Mouse (Mus musculus) heart, adult 18-20 months (tissue): Measurements from ENCODE around the gene Tjp3. TPM values are rescaled to one million over a fixed set of nuclear protein-coding genes. Genes with fewer than 3 reads are reported as not detected.

Source experiments
- DNase-seq, 2 experiments: peaks; one replicate each; pipeline ENCODE4 v3.0.0; 2021 to 2022; ENCODE audit warnings: mixed read lengths in 1 of 2
- long read RNA-seq, 2 experiments: library from polyadenylated mRNA; stranded (forward); transcript quantifications; one replicate each; pipeline ENCODE4 v2.0.0; 2021
- total RNA-seq, 2 experiments: library from RNA; stranded (reverse); gene quantifications; 2 replicates each; pipeline ENCODE4 v1.2.3; 2021

The Tjp3 gene
- under 1 TPM in 1 of 2 experiments, not detected in 1; 0.87 TPM for total RNA-seq
- long read RNA-seq, experiment 1 = 0 reads
- long read RNA-seq, experiment 2 = 0 reads

DNA sequence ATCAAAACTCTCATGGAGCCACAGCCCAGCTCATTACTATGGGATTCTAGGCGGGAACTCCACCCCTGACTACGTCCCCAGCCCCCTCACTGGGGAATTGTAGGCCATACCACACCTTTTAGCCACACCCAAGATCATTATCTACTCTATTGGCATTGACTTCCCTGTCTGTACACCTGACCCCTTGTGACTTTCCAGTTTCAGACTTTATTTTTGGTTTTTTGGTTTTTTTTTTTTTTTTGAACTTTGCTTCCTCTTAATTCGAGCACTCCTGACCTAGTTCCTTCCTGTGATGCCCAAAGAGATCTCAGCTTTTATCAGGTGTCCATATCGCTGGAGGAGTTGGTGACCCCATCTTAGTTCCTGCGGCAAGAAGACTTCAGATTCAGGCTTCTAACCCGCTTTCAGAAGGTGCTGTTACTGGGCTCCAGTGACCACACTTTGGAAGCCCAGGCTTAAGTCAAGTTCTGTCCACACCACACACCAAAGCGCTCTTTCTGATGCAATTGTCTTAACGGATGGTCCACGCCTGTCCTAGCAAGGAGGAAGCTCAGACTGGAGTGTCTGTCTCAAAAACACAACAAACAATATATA is at the start of gene Tjp3:
Tjp3 (minus strand) TSS at position 71 of the 594 bp plus-strand sequence.
- DNase-seq = peak in 1 of 2 experiments; percentile 16

DNA sequence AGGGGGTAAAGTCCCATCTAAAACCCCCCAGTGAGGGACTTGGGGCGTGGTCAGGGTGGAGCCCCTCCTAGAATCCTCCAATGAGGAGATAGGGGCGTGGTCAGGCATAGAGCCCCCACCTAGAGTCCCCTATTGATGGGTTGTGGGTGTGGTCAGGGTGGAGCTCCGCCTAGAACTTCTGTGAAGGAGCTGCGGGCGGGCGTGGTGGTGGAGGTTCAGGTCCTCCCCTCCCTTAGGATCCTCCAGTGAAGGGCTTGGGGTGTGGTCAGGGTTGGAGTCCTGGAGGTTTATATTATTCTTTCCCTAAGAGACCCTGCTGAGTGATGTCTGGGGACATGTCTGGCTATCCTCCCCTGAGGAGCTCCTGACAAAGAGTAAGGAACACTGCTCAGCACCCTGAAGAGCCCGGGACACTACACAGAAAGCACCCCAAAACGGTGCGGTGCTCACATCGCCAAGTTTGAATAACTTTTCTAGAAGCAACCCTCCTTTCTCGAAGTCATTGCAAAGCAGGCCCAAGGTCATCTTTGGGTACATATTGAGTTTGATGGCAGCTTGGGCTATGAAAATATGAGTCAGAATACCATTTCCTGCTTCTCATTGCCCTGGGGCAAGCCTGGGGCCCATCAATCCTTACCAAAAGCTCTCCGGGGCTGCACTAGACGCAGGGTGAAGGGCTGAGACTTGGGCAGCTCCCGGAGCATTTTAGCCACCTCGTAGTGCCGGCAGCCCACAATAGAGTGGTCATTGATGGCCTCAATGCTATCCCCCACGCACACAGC is 49.4 kb upstream of the Tjp3 start:
- no peak for DNase-seq

DNA sequence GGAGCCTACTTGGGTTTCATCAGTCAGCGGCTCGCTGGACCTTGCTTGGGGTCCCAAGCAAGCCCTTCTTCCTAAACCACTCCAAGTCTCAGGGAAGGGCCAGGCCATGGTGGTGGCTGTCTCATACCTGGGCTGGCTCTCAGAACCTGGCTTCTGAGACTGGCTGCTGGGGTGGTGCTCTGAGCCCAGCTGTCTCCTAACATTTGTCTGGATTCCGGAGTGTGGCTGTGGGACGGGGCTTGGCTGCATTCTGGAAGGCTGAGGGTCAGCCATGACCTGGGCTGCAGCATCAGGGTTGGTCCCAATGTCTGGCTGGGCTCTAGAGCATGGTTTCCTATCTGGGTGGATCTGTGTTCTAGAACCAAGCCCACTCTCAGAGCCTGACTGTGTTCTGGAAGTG is 45.2 kb upstream of the Tjp3 start:
- no peak for DNase-seq

DNA sequence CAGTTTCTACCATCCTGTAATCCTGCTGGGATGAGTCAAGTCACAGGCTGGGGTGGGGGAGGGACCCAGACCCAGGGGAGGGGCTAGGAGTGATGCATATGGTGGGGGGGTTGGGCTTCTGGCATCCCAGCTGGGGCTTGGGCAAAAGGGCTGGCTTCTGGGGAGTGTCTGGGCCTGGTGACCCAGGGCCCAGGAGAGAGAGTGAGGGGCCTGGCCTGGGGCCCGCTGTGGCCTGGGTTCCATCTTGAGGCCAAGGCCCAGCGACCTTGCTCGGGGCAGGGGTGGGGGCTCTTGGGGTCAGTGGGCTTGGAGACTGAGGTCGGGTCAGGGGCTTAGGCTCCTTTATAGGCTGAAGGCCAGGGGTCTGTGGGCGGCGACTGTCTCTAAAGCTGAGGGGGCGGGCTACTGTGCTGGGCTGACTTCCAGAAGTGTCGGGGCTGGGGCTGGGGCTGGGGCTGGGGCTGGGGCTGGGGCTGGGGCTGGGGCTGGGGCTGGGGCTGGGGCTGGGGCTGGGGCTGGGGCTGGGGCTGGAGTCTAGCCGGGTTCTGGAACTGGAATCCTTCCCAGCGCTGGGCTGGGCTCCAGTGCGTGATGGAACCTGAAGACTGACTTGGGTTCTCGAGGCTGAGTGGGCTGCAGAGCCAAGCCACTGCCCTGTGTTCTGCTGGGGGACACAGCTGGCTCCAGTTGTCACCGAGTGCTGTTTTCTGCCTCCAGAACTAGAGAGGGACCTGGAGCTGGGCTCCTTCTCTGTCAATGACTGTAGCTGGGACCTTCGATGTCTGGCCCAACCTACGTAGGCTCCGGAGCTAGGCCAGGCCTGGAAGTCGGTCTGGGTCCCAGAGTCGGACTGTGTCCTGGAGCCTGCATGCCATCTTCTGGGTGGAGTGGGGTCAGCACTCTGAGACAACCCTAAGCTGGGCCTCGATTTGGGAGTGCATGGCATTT is 44.3 kb upstream of the Tjp3 start:
- DNase-seq = no peak

DNA sequence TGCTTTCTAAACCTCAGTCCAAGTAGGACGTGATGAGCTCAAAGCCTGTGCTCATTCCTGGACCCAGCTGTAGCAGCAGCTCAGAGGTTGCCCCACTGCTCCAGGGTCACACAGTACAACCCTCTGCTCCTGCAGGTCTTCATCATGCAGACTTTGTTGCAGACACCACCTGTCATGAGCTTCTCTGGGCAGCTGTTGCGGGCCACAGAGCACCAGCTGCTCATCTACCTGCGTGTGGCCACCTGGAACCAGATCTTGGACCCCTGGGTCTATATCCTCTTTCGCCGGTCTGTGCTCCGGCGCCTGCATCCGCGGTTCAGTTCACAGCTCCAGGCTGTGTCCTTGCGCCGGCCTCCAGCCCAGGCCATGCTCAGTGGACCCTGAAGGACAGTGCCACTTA is 42.9 kb upstream of the Tjp3 start:
- no peak for DNase-seq

DNA sequence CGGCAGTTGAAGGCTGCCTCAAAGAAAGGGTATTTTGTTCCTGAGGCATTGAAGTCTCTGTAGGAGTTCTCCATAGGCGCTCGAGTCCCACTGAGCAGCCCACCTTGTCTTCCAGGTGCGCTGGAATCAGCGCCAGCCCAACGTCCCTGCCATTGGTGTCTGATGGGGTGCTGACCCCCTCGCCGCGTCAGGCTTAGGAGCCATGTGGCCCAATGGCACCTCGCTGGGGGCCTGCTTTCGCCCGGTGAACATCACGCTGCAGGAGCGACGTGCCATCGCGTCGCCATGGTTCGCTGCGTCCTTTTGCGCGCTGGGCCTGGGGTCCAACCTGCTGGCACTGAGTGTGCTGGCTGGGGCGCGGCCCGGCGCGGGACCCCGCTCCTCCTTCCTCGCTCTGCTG is 40.9 kb upstream of the Tjp3 start:
- no peak for DNase-seq

DNA sequence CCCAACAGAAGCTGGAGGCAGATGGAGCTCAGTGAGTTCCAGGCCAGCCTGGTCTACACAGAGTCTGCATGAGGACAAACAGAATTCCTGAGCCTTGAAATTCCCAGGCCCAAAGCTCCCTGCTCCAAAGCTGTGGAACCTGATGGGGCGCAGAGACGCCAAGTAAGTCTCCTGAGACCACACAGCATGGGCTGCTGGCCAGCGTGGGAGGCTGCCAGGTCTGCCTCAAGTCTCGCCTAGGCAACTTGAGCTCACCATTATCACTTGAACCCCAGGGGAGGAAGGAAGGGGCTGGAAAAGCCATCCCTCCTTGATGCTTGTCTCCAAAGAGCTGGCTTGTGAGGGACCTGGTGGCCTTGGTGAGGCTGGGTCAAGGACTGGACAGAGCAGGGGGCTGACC is 38.6 kb upstream of the Tjp3 start:
- DNase-seq = peak; percentile 77 to 79

DNA sequence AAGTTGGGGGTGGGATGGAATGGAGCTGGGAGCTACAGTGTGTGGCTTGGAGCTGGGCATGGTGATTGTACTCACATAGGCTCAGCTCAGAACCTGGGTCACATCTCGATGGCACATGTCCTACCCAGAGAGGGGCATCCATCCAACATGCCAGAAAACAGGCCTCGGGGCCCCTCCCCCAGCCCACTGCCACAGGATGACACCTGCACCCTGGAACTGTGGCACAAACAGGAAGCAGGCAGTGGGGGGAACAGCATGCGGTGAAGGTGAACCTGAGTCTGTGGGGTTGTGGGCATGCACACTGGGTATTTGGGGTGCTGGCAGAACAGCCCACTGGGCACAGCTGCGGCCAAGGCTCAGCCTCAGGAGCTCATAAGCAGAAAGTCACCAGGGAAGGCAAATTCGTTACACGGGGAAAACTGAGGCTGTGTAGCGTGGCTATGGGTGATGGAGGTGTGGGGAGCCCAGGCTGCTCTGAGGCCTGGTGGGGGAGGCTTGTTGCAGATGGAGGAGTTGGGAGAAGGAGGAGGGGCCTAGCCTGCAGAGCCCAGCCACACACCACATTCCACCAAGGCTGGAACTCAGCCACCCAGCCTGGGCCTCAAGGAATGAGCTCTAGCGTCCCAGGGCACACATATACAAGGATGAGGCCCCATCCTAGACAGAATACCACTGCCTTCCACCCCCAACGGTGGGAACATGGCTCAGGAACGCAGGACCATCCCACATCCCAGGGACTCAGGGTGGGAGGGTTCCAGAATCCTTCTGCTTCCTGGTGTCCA is 38.0 kb upstream of the Tjp3 start:
- DNase-seq = no peak

DNA sequence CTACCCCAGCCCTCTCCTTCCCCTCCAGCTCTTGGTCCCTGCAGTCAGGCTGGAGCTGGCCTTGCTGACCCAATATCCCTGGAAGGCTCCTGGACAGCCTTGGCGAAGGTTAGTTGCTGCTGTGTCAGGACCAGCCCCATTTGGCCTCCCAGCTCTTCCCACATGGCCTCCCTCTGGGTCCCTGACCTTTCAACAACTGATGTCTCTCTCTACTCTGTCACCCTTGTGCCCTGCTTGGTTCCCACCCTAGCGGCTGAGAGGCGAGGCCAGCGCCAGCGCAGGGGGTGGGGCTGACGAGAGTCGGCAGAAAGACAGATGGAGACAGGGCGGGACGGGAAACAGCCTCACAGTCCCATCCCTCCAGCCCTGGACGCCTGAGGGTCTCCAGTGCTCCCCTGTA is 37.0 kb upstream of the Tjp3 start, which contains the start of gene Tbxa2r:
Tbxa2r (plus strand) TSS at position 346 of the 400 bp plus-strand sequence.
- peak; percentile 74 to 81 for DNase-seq

DNA sequence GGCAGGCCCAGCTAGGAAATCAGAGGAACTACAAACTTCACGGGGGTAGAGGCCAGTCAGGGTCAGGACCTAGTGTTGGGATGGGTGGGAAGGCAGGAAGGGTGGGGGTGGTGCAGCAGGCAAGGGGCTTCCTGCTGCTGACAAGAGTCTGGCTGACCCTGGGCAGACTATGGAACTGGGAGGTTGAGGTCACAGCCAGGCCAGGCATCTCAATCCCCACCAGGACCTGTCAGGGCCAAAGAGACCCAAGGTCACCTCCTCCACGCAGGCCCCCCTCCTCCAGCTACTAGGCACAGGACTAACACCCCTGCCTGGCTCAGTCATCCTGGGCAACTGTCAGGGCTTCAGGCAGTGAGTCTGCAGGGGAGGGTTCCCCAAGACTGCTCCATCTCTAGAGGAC is 36.6 kb upstream of the Tjp3 start:
- peak; percentile 33 to 66 for DNase-seq

DNA sequence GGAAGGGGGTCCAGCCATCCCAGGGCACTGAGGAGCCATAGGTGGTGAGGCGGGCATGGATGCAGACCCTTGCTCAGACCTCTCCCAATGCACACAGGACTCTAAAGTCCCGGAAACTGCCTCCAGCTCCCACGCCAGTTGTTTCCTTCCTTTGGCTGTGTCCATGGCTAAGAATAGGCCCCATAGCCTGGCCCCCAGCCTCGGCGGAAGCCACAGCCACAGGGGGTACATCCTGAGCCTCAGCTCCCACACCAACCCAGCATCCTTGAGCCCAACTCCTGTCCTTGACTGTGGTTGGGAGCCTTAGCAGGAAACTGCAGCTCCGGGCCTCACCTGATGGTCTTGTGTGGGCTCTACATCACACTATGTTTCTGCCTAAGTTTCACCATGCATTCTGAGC is 35.5 kb upstream of the Tjp3 start:
- DNase-seq = peak; percentile 53 to 82

DNA sequence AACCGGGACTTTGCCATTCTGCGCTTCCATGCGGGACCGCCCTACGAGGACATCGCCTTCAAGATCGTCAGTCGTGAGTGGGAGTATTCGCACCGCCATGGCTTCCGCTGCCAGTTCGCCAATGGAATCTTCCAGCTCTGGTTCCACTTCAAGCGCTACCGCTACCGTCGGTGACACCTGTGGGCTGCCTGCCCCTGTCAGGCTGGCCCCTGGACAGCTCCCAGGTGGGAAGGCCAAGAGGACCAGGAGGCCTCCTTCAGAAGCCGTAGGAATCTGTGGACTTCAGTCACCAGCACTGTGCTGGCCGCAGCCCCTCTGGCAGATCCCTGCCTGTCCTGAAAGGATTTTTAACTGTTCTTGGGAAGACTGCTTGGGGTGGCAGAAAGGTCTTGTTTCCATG is 34.4 kb upstream of the Tjp3 start:
- no peak for DNase-seq

DNA sequence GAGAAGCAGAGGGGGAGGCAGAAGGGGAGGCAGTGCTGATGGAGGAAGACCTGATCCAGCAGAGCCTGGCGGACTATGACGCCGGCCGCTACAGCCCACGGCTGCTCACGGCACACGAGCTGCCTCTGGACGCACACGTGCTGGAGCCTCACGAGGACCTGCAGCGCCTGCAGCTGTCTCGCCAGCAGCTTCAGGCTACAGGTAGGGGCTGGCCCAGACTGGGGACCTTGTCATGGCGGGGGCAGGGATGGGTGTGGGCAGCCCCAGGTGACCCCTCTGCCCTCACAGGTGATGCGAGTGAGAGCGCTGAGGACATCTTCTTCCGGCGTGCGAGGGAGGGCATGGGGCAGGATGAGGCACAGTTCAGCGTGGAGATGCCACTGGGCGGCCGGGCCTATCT is 33.8 kb upstream of the Tjp3 start:
- no peak for DNase-seq

DNA sequence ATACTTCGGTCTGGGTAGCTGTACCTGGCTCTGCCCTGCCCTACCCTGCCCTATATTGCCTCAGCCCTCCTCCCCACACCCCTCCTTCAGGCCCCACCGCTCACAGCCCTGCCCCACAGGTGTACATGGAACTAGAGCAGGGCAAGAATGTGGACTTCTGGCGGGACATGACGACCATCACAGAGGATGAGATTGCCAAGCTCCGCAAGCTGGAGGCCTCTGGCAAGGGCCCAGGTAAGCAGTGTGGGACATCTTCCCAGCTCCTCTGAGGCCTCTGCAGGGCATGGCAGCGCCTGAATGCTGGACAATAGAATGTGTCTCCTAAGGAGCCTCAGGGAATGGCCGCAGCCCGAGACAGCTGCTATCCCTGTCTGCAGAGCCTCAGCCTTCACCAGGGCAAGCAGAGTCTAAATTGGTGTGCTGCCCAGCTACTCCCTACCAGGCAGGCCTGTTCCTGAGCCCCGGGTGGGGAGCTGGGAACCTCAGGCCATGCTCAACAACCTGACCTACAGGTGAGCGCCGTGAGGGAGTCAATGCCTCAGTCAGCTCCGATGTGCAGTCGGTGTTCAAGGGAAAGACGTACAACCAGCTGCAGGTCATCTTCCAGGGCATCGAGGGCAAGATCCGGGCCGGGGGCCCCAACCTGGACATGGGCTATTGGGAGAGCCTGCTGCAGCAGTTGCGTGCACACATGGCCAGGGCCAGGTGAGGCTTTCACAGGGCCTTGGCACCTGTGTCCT is 32.6 kb upstream of the Tjp3 start:
- DNase-seq = no peak

DNA sequence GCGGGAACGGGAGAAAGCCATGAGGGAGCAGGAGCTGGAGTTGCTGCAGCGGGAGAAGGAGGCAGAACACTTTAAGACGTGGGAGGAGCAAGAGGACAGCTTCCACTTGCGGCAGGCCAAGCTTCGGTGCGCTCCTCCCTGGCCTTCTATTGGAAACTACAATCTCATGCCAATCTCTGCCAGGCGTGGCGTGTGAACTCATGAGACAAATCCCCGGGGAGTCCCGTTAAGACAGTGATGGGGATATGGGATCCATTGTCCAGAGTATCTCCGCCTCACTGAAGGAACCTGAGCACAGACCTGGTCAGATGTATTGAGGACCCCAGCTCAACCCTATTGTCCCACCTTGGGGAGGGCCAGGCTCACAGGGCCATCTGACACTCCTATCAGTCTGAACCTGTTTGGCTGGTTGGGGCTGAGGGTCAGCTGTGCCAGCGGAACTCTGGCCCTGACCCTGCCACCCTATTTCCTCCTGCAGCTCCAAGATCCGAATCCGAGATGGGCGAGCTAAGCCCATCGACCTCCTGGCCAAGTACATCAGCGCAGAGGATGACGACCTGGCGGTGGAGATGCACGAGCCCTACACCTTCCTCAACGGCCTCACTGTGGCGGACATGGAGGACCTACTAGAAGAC is 31.9 kb upstream of the Tjp3 start:
- DNase-seq = no peak

DNA sequence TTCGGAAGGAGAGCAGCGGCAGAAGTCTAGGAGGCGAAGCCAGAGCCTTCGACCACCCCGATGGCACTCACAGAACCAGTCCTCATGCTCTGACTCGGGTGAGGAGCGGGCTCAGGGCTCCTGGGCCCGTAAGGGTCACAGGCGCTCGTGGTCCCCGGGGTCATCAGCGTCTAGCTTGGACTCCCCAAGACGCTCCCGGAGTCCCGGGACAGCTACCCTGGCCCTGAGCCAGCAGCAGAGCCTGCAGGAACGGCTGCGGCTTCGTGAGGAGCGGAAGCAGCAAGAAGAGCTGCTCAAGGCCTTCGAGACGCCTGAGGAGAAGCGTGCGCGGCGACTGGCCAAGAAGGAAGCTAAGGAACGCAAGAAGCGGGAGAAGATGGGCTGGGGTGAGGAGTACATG is 31.1 kb upstream of the Tjp3 start:
- DNase-seq = no peak

DNA sequence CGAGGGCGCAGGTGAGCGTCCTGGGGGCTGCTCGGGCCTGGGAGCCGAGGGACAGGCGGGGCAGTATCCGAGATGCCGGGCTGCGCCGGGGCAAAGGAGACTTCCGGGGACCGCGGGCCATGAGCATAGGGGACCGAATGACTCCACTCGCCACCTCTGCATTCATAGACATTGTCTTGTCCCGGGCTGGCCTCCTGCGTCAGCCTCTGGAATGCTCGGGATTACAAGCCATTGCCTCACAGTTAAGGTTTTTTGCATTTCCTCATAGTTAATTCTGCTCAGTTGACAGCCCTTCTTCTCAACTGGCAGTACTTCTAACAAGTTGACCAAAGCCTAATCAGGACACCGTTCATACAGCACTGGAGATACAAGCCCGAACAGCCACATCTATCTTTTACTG is 30.1 kb upstream of the Tjp3 start:
- no peak for DNase-seq

DNA sequence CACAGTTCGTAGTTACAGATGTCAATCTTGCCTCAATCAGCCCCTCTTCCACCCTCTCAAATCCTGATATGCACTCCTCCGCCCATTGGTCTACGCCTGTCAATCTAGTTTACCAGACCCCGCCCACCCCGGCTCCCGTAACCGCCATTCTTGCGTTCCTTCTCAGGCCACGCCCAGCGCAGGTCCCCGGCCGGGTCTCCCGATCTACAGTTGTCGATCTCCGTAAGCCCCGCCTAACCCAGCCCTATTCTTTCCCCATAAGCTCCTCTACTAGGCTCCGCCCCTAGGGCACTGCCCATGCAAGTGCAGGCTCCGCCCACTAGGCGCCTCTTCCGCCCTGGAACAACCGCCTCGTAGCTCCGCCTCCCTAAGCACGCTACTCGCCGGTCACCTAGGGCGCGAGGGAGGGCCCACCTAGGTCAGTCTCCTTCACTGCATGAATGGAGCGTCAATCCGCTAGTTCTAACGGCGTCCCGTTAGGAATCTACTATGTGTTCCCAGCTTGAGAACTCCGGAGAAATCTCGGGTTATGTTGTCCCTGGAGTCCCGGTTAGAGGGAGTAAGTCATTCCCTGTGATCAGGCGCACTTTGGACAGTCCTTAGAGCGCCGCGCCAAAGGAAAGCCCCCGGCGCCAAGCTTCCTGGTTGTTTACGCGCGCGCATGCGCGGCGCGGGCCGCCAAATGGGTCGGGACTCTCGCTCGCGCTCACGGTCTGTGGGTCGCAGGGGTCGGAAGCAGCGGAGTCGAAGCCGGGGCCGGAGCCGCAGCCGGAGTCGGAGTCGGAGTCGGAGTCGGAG is 29.4 kb upstream of the Tjp3 start, which contains the start of gene Cactin:
Cactin (plus strand) TSS at position 554 of the 798 bp plus-strand sequence.
- peak; percentile 99 to 100 for DNase-seq

DNA sequence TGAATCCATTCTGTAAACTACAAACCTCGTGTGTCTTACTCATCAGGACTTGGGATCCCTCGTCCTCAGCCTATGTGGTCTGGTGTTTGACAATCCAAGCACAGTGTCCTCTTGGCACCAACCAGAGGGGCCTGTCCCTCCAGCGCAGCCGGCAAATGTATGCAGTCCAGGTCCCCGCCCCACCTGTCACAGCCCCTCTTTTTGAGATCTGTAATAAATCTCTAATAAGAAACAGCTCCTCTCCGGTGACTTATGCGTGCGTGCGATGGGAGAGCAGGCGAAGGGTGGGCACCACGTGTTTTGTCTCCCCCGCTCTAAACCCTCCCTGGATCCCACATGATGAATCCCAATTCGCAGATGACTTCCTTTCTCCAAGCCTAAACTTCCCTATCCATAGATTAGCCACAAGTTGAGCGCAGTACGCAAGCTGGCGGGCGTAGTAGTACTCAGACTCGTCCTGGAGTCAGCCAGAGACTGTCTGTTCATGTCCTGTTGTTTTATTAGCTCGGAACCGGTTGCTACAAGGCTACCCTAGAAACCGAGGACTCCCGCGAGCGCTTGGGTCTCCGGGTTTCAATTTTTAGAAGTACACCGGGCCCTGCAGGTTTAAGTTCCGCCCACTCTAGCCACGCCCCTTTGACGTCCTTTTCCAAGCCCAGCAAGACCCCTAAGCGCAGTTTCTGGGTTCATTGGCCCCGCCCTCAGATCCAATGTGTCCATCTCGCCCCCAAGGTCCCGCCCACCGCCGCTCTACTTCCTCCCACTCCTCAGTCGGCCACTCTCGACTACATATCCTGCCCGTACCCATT is 28.6 kb upstream of the Tjp3 start:
- no peak for DNase-seq
